Mouse (Mus musculus): ENCODE data around the gene P4hb. TPM values are rescaled to one million over a fixed set of nuclear protein-coding genes. Genes with fewer than 3 reads are reported as not detected.
A peak's percentile ranks its signal among the peaks of the same experiment; 100 is the strongest.

Gene P4hb
- polyA plus RNA-seq, 1 experiment, result 642 TPM

DNA sequence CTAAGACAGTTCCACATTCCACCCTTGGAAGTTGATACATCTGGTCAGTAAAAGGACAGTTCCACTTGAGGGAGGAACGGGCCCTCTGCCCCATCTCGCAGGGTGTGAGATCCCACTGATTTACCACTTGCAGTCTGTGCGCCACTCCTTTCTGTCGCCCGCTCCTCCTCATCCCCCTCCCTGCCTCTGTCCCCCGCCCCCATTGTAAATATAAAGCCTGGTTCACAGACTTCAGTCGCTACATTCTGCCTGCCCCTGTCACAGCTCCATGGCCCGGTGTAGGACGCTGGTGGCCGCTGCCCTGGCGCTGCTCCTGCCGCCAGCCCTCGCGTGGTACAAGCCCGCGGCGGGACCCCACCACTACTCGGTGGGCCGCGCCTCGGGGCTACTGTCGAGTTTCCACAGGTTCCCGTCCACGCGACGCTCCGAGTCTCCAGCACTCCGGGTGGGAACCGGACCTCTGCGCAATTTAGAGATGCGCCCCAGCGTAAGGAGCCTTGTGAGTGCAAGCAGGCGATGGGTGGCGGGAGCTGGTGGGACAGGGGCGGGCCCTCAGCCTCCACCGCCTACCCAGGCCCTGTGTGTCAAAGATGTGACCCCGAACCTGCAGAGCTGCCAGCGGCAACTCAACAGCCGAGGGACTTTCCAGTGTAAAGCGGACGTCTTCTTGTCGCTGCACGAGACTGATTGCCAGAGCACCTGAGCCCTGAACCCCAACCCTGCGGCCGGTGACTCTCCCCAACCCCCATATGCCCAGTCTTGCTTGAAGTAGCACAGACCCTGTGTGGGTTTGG lies 35.4 kb upstream of the P4hb start, which contains the start of gene Npb:
TSS of gene Npb (plus strand) at position 237 of the 794 bp plus-strand sequence.
- TF ChIP-seq GATA1 (IDR thresholded peaks at IDR 0.05; ENCODE audit: low read length), result no peak

GRCm38 (mm10) chr11:120606764-120607163 lies 33.7 kb upstream of the P4hb start:
- no peak for TF ChIP-seq GATA1 (IDR thresholded peaks at IDR 0.05; ENCODE audit: low read length)

GRCm38 (mm10) chr11:120605667-120606066 lies 32.6 kb upstream of the P4hb start:
- no peak for TF ChIP-seq GATA1 (IDR thresholded peaks at IDR 0.05; ENCODE audit: low read length)

DNA sequence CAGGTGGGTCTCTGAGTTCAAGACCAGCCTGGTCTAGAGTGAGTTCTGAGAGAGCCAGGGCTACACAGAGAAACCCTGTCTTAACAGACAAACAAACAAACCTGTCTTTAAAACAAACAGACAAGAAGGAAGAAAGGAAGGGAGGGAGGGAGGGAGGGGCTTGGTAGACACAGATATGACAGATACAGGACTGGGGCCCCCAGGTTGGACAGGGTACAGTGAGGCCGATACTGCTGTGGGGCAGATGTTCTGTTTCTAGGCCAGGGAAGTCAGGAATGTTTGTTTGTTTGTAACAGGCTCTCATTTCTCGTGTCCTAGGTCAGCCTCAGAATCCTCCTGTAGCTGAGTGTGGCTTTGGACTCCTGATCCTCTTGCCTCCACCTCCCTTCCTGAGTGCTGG lies 30.5 kb upstream of the P4hb start:
- no peak for TF ChIP-seq GATA1 (IDR thresholded peaks at IDR 0.05; ENCODE audit: low read length)

GRCm38 (mm10) chr11:120600716-120601115 lies 27.7 kb upstream of the P4hb start:
- TF ChIP-seq GATA1 (IDR thresholded peaks at IDR 0.05; ENCODE audit: low read length), result no peak

DNA sequence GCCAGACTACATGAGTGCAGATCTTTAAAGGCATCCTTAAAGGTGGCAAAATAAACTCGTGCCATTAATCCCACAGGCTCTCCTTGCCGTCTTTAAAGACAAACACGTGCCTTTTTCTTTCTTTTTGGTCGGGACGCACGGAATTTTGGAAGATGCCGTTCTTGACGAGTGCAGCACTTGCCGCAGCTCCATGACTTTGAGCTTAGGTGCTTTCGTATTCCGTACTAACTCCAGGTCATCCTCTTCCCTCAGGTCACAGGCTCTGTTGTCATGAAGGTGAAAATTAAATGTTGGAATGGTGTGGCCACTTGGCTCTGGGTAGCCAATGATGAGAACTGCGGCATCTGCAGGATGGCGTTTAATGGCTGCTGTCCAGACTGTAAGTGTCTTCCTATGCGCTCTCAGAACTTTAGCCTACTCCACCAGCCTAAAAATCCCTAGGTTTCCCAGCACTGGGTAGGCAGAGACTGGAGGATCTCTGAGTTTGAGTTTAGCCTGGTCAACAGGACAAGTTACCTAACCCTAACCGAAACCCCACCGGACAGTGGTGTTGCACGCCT lies 26.0 kb upstream of the P4hb start:
- no peak for TF ChIP-seq GATA1 (IDR thresholded peaks at IDR 0.05; ENCODE audit: low read length)

DNA sequence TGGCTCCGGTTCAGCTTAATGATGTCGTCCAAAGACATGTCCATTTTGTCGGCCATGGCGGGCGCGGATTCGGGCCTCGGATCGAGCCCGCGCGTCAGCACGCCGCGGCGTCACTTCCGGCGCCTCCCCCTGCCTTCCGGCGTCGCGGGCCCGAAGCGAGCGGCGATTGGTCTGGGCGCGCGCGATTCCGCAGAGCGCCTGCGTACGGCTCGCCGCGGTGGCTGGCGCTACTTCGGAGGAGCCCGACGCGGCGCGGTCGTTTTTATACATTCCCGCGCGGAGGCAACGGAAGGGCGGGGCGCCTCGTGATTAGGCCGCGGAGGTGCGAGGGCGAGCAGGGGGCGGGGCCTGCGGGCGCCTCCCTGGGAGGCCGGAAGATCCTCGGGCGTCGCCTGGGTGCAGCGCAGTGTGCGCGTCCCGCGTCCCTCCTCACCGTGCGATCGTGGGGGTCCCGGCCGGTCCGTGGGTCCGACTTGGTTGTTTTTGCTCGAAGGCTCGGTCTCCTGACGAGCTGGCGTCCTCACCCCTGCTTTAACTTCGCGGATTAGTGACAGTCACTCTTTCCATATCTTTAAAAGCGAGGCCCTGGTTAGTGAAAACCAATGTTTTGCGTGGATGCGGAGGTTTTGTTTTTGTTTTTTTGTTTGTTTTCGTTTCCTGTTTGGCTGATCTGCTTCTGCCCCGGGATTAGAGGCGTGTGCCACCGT lies 25.4 kb upstream of the P4hb start, which contains the start of the genes Alyref and Anapc11:
TSS of gene Alyref (minus strand) at position 83 of the 707 bp plus-strand sequence.
TSS of gene Anapc11 (plus strand) at position 139 of the 707 bp plus-strand sequence.
- TF ChIP-seq GATA1 (IDR thresholded peaks at IDR 0.05; ENCODE audit: low read length), result no peak

GRCm38 (mm10) chr11:120597240-120598235 lies 24.5 kb upstream of the P4hb start:
- TF ChIP-seq GATA1 (IDR thresholded peaks at IDR 0.05; ENCODE audit: low read length), result no peak

GRCm38 (mm10) chr11:120588531-120588930 lies 15.5 kb upstream of the P4hb start:
- TF ChIP-seq GATA1 (IDR thresholded peaks at IDR 0.05; ENCODE audit: low read length), result peak; percentile 35

GRCm38 (mm10) chr11:120583937-120584336 lies 10.9 kb upstream of the P4hb start:
- no peak for TF ChIP-seq GATA1 (IDR thresholded peaks at IDR 0.05; ENCODE audit: low read length)

DNA sequence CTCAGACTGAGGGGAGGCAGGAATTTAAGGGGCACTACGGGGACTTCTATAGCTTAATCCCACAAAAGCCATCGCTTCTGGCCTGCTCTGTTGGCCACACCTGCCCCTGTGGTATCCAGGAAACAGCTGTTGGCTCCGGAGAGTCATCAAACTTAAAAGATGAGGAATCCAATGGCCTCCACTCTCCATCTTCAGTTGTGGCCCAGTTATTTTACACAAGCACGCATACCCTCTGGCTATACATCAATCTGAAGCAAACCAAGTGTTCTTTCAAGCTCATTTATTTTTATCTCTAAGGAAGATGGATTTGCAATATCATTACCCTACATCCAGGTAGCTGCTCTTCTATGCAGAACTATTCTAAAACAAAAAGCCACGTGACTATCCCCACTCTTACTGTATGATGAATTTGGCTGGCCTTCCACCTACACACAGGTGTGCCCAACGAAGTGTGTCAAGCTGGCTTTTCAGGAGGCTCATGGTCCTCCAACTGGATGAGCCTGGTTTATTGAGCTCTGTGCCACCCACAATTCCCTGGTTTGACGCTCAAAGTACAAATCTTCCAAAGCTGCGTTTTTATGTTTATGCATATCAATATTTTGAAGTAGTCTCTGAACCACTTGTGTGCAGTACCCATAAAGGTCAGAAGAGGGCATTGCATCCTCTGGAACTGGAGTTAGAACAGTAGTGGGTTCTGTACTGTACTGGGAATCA lies 9.4 kb upstream of the P4hb start:
- TF ChIP-seq GATA1 (IDR thresholded peaks at IDR 0.05; ENCODE audit: low read length), result no peak

DNA sequence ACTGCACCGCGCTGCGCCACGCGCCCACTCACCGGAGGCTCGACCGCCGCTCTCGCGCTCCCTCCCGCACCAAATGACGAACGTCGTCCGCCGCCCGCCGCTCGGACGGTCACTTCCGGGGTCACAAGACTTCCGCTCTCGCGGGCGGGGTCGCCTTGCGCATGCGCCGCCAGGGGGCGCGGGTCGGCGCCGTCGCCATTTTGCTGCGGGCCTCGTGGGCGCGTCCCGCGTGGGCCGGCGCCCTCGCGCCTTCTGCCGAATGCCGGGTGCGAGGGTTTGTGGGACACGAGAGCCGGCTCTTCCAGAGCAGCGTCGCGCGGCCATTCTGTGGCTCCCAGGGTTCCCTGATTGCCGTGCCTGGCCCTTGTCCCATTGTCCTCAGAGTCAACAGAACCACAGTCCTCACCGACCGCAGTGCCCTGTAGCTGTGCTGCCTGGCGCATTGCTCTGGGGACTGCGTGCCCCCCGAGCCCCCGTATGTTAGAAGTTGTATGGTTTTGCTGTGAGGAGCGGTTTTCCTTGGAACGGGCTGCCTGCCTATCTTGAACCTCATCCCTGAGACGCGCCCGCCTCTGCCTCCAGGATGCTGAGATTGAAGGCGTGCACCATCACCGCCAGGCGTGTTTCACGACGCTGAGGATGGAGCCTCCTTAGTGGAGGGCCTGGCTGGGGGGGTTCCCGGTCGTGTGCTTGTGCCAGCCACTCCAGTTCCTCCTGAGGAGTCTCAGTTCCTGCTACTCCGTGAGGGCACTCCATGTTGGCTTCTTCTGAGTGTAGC lies 8.6 kb upstream of the P4hb start, which contains the start of gene Arhgdia:
TSS of gene Arhgdia (minus strand) at position 135 of the 778 bp plus-strand sequence.
- no peak for TF ChIP-seq GATA1 (IDR thresholded peaks at IDR 0.05; ENCODE audit: low read length)

GRCm38 (mm10) chr11:120580871-120581331 lies 7.8 kb upstream of the P4hb start:
- no peak for TF ChIP-seq GATA1 (IDR thresholded peaks at IDR 0.05; ENCODE audit: low read length)
